Mouse (Mus musculus) left cerebral cortex, adult 2 months (tissue): ENCODE measurements around the gene Olfr410. TPM values are rescaled to one million over a fixed set of nuclear protein-coding genes. Genes with fewer than 3 reads are reported as not detected.

Experiments
- DNase-seq, 2 experiments: peaks; one replicate each; pipeline ENCODE4 v3.0.0; 2021 to 2022; ENCODE audit warnings: low spot score in 2 of 2, mixed read lengths in 1 of 2; ENCODE audit errors: extremely low spot score in 1 of 2
- H3K27ac ChIP-seq: fragments of 200-600 bp; 2 replicates; pipeline ENCODE4 v1.8.1; 2022
- H3K4me3 ChIP-seq: fragments of 200-600 bp; 2 replicates; pipeline ENCODE4 v1.8.1; 2022
- CTCF ChIP-seq: fragments of 200-600 bp; IDR thresholded peaks from 2 replicates; pipeline ENCODE4 v1.8.1; 2022; ENCODE audit warnings: antibody characterized with exemption, mild to moderate bottlenecking, moderate library complexity
- intact Hi-C: fragments of 180-260 bp; cut with DNase I; formaldehyde crosslinking; loops from one replicate; pipeline ENCODE4 v1.15.1; 2025
- long read RNA-seq, 2 experiments: library from polyadenylated mRNA; stranded (forward); transcript quantifications; one replicate each; pipeline ENCODE4 v2.0.0; 2021; ENCODE audit warnings: borderline mapping rate in 2 of 2
- total RNA-seq, 2 experiments: library from RNA; stranded (reverse); gene quantifications; 2 replicates each; pipeline ENCODE4 v1.2.3; 2021

Olfr410 gene
- not detected for total RNA-seq
- long read RNA-seq, experiment 1: 0 reads
- long read RNA-seq, experiment 2: 0 reads

DNA sequence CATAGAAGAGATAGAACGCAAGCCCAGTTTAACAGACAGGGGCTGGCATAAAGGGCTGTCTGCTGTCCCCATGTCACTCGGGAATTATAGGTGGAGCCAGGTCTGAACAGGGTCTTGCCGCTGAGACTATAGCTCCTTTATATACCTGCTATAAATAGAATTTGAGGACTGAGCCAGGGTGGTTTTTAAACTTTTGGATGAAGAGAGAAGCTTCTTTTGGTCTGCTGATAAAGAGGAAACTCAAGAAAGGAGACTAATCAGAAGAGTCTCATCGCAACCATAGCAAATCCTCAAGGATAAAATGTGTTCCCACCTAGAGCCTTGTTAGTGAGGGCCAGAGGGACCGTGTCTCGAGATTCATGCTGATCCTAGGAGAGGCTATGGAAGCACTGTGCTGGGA, at the start of gene Olfr410:
TSS of gene Olfr410 (minus strand) at position 101 of the 400 bp plus-strand sequence.
- intact Hi-C loops: no loop called here
- TF ChIP-seq CTCF: no peak
- no peak within 1 kb of the TSS for H3K4me3 ChIP-seq
- H3K27ac ChIP-seq: no peak within 1 kb of the TSS
- no peak for DNase-seq

DNA sequence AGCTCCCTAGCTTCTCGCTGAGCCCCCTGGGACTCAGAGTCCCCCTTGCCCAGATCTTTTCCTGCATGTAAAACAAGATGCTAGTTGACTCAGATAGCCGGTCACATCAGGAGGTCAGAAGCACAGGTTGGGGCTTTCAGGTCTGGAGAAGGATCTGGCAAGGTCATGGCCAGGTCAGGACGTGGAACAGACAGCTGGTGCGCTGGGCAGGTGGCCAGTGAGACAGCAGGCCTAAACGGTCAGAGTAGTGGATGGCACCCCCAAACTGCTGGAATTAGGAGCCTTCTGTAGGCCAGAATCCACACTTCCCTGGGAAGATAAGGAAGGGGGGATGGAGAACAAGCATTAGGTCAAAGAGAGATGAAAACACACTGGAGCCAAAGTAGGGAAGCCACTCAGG, 49.4 kb upstream of the Olfr410 start:
- intact Hi-C loops: no loop called here
- Histone ChIP-seq H3K4me3 (no peak overlapping the region), H3K27ac (no peak overlapping the region)
- no peak for TF ChIP-seq CTCF
- no peak for DNase-seq

DNA sequence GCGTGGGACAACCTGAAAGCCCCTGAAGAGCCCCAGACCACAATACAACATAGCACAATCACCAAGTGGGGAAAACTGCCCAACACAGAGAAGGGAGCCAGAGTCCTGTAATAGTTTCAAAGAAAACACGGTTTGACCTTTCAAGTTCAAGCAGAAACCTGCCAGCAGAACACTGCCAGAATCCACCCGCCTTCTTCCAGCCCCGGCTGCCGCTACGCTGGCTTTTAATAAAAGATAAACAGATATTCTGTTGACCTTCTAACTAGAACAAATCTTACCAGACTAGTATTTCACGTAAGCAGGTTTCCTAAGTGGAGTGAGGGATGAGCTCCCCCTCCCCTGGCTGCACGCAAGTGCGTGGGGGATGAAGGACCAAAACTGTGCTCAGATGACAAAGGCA, 47.8 kb upstream of the Olfr410 start:
- no peak for DNase-seq
- Histone ChIP-seq H3K27ac (no peak overlapping the region), H3K4me3 (no peak overlapping the region)
- no peak for TF ChIP-seq CTCF
- intact Hi-C loops: no loop called here

DNA sequence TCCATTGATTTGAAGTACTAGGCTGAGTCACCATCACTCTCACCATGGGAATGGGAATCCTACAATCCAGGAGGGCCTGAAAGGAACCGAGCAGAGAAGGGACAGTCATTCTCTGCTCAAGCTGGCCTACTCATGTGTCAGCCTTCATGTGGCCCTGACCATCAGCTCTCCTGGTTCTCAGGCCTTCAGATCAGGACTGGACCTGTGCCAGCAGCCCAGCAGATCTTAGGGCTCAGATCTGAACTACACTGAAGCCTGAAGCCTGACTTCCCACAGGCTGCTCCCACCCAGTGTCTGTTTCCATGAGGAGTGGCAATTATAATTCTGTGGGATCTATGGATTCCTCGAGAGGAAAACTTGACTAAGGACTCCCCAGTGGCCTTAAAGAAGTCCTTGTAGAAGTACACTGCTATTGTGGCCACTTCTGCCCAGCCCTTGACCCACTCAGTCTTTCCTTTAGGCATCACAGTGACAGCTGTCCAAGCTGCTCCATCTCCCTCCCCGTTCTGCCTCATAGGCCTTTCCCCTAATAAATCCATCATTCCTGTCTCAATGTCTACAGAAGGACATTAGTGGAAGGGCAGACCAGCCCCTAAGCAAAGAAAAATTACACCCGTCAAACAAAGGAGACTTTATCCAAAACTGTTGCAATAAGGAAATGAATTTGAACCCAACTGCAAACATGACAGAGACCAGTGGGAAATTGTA, 41.5 kb upstream of the Olfr410 start:
- DNase-seq: no peak
- no peak for TF ChIP-seq CTCF
- no peak overlapping the region for H3K27ac ChIP-seq
- no peak overlapping the region for H3K4me3 ChIP-seq
- intact Hi-C loops: loop anchor here (5.0 kb wide), 1 partner anchor 168 kb away; no protein-coding TSS in a partner anchor

DNA sequence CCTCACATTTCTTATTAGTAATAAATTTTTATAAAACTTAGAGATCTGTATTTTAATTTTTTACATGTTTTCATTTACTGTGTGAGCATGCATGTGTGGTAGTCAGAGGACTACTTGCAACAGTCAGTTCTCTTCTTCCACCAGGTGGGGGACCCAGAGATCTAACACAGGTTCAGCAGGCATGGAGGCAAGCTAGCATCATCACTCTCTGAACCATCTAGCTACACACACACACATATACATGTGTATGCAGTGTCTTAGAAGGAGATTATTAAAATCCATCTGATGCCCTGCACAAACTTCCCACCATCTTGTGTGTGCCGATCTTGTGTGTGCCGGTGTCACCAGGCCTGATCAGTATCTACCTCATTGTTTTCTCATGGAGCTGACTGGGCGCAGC, 39.0 kb upstream of the Olfr410 start:
- peak; percentile 81 for TF ChIP-seq CTCF
- Histone ChIP-seq H3K27ac (no peak overlapping the region), H3K4me3 (no peak overlapping the region)
- intact Hi-C loops: loop anchor here (1.0 to 5.0 kb wide), 2 partner anchors 149 to 170 kb away; no protein-coding TSS in a partner anchor
- DNase-seq: peak; percentile 66

DNA sequence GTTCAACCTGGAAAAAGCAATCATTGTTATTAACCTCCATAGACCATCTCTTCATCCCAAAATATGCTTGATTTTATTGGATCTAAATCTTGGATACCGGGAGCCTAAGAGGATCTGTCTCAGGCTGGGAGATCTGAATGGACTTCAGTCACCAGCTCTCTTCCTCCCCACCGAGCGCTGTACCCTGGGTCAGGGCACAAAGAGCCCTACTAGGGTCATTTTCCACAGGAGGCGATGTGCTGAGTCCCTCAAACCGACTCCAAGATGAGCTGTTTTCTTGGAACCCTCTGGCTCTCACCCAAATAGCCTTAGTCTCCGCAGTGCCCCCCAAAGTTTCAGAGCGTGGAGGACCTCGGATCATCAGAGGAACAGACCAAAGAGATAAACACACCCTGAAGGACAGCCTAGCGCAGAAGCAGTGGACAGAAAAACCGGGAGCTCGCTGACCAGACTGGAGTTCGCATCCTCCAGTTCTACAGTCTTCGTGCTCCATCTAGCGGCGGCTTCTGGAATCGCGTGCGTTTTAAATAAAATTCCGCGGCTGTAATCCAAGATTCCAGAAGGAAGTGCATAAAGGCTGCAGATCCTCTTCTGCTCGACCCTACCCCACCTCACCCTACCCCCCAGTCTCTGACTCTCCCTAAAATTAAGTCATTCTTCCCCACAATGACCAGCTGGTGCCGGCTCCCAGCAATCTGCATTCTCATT, 33.7 kb upstream of the Olfr410 start:
- Histone ChIP-seq H3K4me3 (peak overlapping the region; percentile 18; the same call in 1 of the 2 replicates), H3K27ac (no peak overlapping the region)
- intact Hi-C loops: loop anchor here (1.0 to 5.0 kb wide), 3 partner anchors 1089 to 1299 kb away; partner anchors contain the start of gene Haspin
- peak; percentile 70 to 87 for DNase-seq
- peak; percentile 94 for TF ChIP-seq CTCF

DNA sequence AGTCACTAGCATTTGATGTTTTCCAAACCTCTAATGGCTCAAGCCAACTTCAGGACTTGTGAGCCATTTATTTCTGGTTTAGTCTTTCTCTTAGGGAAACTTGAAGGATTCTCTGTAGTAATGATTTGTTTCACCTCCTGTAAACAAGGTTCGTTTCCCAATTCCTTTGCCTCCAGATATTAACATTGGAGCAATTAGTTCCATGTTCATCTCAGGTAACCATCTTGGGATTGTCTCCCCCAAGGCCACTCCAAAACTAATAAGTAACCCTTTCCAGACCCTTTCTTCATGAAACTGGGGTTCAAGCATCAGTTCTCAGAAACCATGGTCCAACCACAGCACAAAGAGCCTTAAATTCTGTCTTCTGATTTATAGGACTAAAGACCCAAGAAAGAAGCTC, 23.9 kb upstream of the Olfr410 start, which contains the start of gene Olfr412:
TSS of gene Olfr412 (plus strand) at position 301 of the 400 bp plus-strand sequence.
- intact Hi-C loops: no loop called here
- no peak for TF ChIP-seq CTCF
- H3K27ac ChIP-seq: no peak within 1 kb of the TSS
- DNase-seq: no peak
- no peak within 1 kb of the TSS for H3K4me3 ChIP-seq

DNA sequence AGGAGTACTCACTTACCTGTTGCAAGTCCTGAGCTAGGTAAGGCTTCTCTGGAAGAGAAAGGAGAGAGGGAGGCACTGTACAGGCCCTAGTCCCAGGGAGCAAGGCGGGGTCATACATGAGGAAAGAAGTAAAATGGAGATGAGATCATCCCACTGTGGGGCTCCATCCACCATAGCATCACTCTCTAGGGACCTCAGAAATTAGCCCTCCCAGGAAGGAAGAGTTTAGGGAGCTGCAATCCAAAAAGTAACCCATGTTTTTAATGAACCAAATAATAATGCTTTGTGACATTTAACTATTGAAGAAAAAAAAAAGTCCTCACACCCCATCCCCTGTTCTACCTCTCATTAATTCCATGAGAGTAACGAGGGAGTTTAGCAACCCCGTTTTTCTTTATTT, 14.7 kb upstream of the Olfr410 start, which contains the start of gene Olfr411:
TSS of gene Olfr411 (minus strand) at position 101 of the 400 bp plus-strand sequence.
- Histone ChIP-seq H3K4me3 (no peak within 1 kb of the TSS), H3K27ac (no peak within 1 kb of the TSS)
- no peak for TF ChIP-seq CTCF
- intact Hi-C loops: no loop called here
- no peak for DNase-seq

DNA sequence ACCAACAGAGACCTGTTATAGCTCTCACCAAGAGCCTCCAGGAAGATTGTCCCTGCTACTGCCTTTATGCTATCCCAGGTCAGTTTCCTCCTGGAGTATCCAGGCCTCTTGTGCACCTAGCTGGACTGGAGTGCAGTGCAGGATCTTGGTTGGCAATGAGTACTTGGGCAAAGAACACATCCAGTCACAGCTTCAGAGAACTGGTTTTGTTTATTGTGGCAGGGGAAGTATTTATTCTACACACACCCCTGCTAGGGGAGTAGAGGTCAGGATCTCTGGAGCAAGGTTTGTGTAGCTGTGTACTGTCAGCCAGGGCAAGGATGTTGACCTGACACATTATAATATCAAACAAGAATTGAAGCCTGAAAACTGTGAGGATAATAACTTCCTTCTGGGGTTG, 9.1 kb downstream of the Olfr410 start:
- intact Hi-C loops: no loop called here
- no peak for TF ChIP-seq CTCF
- Histone ChIP-seq H3K4me3 (no peak overlapping the region), H3K27ac (no peak overlapping the region)
- DNase-seq: no peak

DNA sequence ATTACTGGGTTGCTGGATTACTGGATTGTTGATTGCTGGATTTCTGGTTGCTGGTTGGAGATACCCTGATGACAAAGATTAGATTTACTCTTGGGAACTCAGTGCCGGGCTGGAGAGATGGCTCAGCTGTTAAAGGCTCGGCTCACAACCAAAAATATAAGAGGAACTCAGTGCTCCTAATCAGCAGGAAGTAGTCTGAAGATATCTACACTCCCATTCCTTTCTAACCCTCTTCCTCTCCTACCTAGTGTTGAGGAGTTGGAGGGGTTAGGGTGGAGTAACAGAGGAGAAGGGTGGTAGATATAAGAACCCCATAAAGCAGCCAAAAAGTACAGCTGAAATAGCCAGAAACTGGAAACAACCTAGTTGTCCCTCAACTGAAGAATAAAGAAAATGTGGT, 11.8 kb downstream of the Olfr410 start:
- intact Hi-C loops: no loop called here

DNA sequence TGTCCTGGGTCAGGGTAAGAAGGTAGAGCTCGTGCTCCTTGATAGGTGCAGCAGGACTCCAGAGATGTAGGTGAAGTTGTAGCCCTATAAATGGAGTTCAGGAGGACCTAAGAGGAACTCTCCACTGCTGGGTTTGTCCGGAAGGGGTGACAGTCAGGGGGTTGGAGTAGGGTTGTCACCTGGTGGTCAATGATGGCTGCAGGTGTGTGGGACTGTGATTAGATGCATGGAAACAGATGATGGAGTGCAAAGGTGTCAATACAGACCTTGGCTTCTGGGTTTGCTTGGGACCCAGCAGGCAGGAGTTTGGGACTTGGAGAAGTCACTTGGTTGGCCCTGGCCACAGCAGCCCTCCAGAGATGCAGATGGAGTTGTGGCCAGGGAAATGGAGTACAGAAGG, 50.6 kb downstream of the Olfr410 start:
- intact Hi-C loops: no loop called here
- TF ChIP-seq CTCF: no peak
- DNase-seq: no peak
- no peak overlapping the region for H3K4me3 ChIP-seq
- no peak overlapping the region for H3K27ac ChIP-seq

More for the DNA sequence above, 11.8 kb downstream of the Olfr410 start:
- no peak for DNase-seq
- H3K4me3 ChIP-seq: no peak overlapping the region
- H3K27ac ChIP-seq: no peak overlapping the region
- TF ChIP-seq CTCF: no peak

DNA sequence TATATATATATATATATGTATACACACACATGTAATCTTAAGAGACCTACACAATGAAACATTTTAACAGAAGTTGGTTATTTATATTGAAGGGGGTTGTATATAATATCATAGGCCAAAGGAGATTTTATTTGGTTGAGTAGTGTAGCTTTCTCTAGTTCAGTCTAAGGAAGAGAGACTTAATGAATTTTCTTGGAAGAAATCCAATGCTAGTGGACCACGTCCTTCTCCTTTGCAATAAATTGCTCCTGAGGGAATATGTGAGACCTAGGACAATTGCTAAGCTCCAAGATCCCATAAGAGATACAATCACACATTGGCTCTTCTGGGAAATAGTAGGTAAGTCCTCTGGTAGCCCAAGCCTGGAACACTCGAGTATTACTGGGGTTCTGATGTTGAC, 54.4 kb downstream of the Olfr410 start, which contains the start of gene Olfr59:
TSS of gene Olfr59 (plus strand) at position 301 of the 400 bp plus-strand sequence.
- TF ChIP-seq CTCF: no peak

More for the DNA sequence above, 54.4 kb downstream of the Olfr410 start, which contains the start of gene Olfr59:
- Histone ChIP-seq H3K27ac (no peak within 1 kb of the TSS), H3K4me3 (no peak within 1 kb of the TSS)
- intact Hi-C loops: no loop called here
- DNase-seq: no peak

Other genes starting within 250 kb of the Olfr410 start
- not detected for gene Olfr401, start 224.3 kb downstream of the Olfr410 start, total RNA-seq
- not detected for gene Olfr402, start 184.5 kb downstream of the Olfr410 start, total RNA-seq
- gene Olfr403, start 151.8 kb downstream of the Olfr410 start, total RNA-seq: not detected
- gene Olfr43, start 126.7 kb downstream of the Olfr410 start, total RNA-seq: not detected
- not detected for gene Olfr406, start 78.2 kb downstream of the Olfr410 start, total RNA-seq
- gene Olfr59, start 54.3 kb downstream of the Olfr410 start, total RNA-seq: not detected
- not detected for gene Olfr411, start 14.6 kb upstream of the Olfr410 start, total RNA-seq
- gene Olfr412, start 24.0 kb upstream of the Olfr410 start, total RNA-seq: not detected